Mouse (Mus musculus) kidney, postnatal 0 days (tissue): Measurements from ENCODE around the gene 2210408I21Rik. TPM values are rescaled to one million over a fixed set of nuclear protein-coding genes. Genes with fewer than 3 reads are reported as not detected.

Experiments
- ATAC-seq: fragments of 200-750 bp; cut with Nextera tagmentation; replicated peaks from 2 replicates; pipeline ENCODE4 v1.8.0; 2017; ENCODE audit warnings: low read depth, moderate number of reproducible peaks, moderate TSS enrichment, moderate library complexity; ENCODE audit not compliant: low FRiP score
- DNase-seq: peaks from one replicate; pipeline ENCODE4 v3.0.0-alpha.2; 2016; ENCODE audit warnings: low spot score
- H3K27ac ChIP-seq: fragments of 300-500 bp; sonication (generic); 2 replicates; pipeline ENCODE4 v1.5.1; 2014; ENCODE audit warnings: mild to moderate bottlenecking
- H3K27me3 ChIP-seq: fragments of 300-500 bp; sonication (generic); 2 replicates; pipeline ENCODE4 v1.6.1; 2014; ENCODE audit warnings: low read length, mixed read lengths; ENCODE audit not compliant: insufficient read depth
- H3K36me3 ChIP-seq: fragments of 300-500 bp; sonication (generic); 2 replicates; pipeline ENCODE4 v1.6.1; 2014; ENCODE audit warnings: low read length, mixed read lengths; ENCODE audit not compliant: insufficient read depth
- H3K4me1 ChIP-seq: fragments of 300-500 bp; sonication (generic); replicated peaks from 2 replicates; pipeline ENCODE4 v1.6.1; 2014; ENCODE audit warnings: antibody characterized with exemption, low read length, mixed read lengths; ENCODE audit not compliant: insufficient read depth
- H3K4me2 ChIP-seq: fragments of 300-500 bp; sonication (generic); 2 replicates; pipeline ENCODE4 v1.6.1; 2014; ENCODE audit warnings: mild to moderate bottlenecking, low read length, moderate library complexity, mixed read lengths
- H3K4me3 ChIP-seq: fragments of 300-500 bp; sonication (generic); replicated peaks from 2 replicates; pipeline ENCODE4 v1.5.1; 2014; ENCODE audit warnings: low read depth, low read length
- H3K9ac ChIP-seq: fragments of 300-500 bp; sonication (generic); 2 replicates; pipeline ENCODE4 v1.6.1; 2014; ENCODE audit warnings: low read depth, low read length
- H3K9me3 ChIP-seq: fragments of 300-500 bp; sonication (generic); replicated peaks from 2 replicates; pipeline ENCODE4 v1.6.1; 2016; ENCODE audit warnings: low read length, inconsistent platforms, mixed read lengths
- CTCF ChIP-seq: IDR thresholded peaks from 2 replicates; pipeline ENCODE4 v1.5.1; 2016; ENCODE audit warnings: antibody characterized with exemption, low read depth, mild to moderate bottlenecking, moderate library complexity
- WGBS: fragments of 180-500 bp; shearing (Covaris S2); extraction: QIAGEN DNeasy Blood & Tissue Kit; methylation state at CpG from one replicate; pipeline ENCODE4 v1.1.7; 2014; 5-methylcytosine and 5-hydroxymethylcytosine counted together
- polyA plus RNA-seq: library from polyadenylated mRNA; unstranded; fragments of >200 nt; fragmentation: Nextera tagmentation; extraction: Ambion mirVana; gene quantifications from 2 replicates; pipeline ENCODE4 v1.2.1, GENCODE M21; 2015

The 2210408I21Rik gene
- polyA plus RNA-seq, 1 experiment from 2014 or later: 7.1 TPM

DNA sequence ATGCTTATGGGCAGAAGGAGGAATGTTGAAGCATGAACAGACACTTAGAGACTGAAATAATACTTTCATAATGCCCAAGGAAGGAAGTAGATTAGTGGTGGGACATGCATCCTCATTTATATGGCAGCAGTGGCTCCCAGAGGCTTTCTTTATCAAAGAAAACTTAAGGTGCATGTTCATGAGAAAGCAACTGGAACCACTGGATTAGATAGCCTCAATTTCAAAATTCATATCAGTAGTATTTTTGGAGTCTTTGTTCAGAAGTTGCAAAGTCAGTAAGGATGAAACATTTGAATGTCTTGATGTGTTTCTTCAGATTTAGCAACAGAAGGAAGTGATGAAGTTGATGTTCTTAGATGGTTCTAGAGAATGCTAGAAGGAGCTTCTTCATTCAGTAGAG, 77.9 kb downstream of the 2210408I21Rik start:
- Histone ChIP-seq H3K4me2 (no peak overlapping the region), H3K9ac (no peak overlapping the region), H3K4me1 (no peaks in the 10 kb centered on the region), H3K9me3 (no peaks in the 10 kb centered on the region), H3K27ac (no peak overlapping the region), H3K27me3 (no peaks in the 10 kb centered on the region), H3K36me3 (no peaks in the 10 kb centered on the region), H3K4me3 (no peak overlapping the region)
- TF ChIP-seq CTCF: no peak
- no peak for DNase-seq
- no peak for ATAC-seq

- 73% methylated on average over 2 of the region's 2 CpGs for WGBS
- DNase-seq (peak; percentile 15), ATAC-seq (no peak)
- no peaks in the 10 kb centered on the region for H3K27me3 ChIP-seq
- H3K9ac ChIP-seq: no peak overlapping the region
- H3K27ac ChIP-seq: no peak overlapping the region
- no peaks in the 10 kb centered on the region for H3K36me3 ChIP-seq
- no peak overlapping the region for H3K4me3 ChIP-seq
- no peaks in the 10 kb centered on the region for H3K4me1 ChIP-seq
- no peaks in the 10 kb centered on the region for H3K9me3 ChIP-seq
- TF ChIP-seq CTCF: peak; percentile 59
- no peak overlapping the region for H3K4me2 ChIP-seq
These were observed 80.1 kb downstream of the 2210408I21Rik start for GRCm38 (mm10) chr13:77215460-77215859.

GRCm38 (mm10) chr13:77217672-77218280, 82.4 kb downstream of the 2210408I21Rik start:
- 89% methylated on average over 4 of the region's 4 CpGs for WGBS

DNA sequence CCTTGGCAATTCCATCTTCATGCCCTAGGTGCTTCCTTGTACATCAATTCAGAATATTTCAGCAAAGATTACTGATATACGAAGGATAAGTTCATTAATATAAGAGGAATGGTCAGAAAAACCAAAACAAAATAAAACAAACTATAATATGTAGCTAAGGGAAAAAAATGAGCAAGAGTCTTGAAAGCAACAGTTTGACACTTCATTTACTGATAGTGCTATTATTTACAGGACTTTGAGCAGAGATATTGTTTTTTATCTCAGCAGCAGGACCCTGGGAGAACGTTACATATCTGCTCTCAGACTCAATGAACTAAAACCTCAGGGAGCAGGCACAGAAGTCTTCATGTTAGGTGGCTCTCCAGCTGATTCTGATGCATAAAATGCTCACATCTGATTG, 85.7 kb downstream of the 2210408I21Rik start:
- Histone ChIP-seq H3K27me3 (no peaks in the 10 kb centered on the region), H3K9ac (no peak overlapping the region), H3K4me2 (no peak overlapping the region), H3K36me3 (no peaks in the 10 kb centered on the region), H3K4me1 (no peaks in the 10 kb centered on the region), H3K4me3 (no peak overlapping the region), H3K9me3 (no peaks in the 10 kb centered on the region), H3K27ac (no peak overlapping the region)
- no peak for DNase-seq
- no peak for TF ChIP-seq CTCF
- no peak for ATAC-seq
- WGBS: 83% methylated on average over 2 of the region's 2 CpGs

More at GRCm38 (mm10) chr13:77217672-77218280, 82.4 kb downstream of the 2210408I21Rik start:
- Histone ChIP-seq H3K27ac (no peak overlapping the region), H3K4me3 (no peak overlapping the region), H3K27me3 (no peaks in the 10 kb centered on the region), H3K9me3 (no peaks in the 10 kb centered on the region), H3K4me2 (no peak overlapping the region), H3K9ac (no peak overlapping the region), H3K36me3 (no peaks in the 10 kb centered on the region), H3K4me1 (no peaks in the 10 kb centered on the region)
- no peak for TF ChIP-seq CTCF
- ATAC-seq (no peak), DNase-seq (no peak)

DNA sequence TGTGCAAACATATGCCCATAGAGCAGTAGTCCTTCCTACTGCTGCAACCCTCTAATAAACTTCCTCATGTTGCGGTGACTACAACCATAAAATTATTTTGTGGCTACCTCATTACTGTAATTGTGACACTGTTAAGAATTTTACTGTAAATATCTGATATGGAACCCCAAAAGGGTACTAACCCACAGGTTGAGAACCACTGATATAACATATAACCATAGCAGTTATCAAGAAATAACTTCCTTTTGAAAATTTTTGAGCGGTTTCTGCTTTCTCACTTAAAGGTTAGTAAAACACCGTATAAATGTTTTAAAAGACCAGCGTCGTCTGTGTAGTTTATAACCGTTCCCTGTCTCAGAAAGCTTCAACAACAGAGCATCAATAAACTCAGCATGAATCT, 121.2 kb downstream of the 2210408I21Rik start:
- WGBS: 65% methylated on average over 6 of the region's 6 CpGs
- TF ChIP-seq CTCF: no peak
- DNase-seq: no peak
- no peak overlapping the region for H3K4me3 ChIP-seq
- H3K9ac ChIP-seq: no peak overlapping the region
- H3K27ac ChIP-seq: no peak overlapping the region
- no peaks in the 10 kb centered on the region for H3K36me3 ChIP-seq
- no peaks in the 10 kb centered on the region for H3K9me3 ChIP-seq
- ATAC-seq: no peak
- no peak overlapping the region for H3K4me2 ChIP-seq
- no peaks in the 10 kb centered on the region for H3K4me1 ChIP-seq
- H3K27me3 ChIP-seq: no peaks in the 10 kb centered on the region

DNA sequence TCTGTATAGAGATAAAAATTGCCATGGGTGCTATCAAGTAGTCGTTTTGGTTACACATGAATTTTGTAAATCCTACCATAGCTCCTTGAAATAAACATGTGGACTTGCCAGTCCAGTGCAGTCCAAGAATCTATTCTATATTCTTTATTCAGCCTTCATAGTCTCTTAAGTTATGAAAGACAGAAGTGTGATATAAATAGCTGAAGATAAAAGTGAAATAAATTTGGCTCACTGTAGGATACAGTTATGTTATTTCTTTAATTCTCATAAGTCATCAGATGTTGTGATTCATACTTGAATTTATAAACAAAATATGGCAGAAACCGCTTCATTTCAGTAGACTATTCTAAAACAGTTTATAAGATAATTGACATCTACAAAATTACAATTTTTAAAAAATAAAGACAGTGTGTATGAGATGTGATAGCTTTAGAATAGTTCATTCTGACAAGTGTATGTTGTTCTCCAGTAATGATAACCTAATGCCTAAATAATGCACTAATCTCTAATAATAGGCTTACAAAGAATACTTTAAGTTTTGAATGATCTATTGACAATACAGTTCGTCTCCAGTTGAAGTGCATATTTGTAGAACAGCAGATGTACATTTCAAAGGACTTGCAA, 127.5 kb downstream of the 2210408I21Rik start:
- H3K27me3 ChIP-seq: no peaks in the 10 kb centered on the region
- no peak overlapping the region for H3K4me2 ChIP-seq
- H3K4me3 ChIP-seq: no peak overlapping the region
- H3K9me3 ChIP-seq: no peaks in the 10 kb centered on the region
- H3K4me1 ChIP-seq: no peaks in the 10 kb centered on the region
- 61% methylated on average over 3 of the region's 3 CpGs for WGBS
- TF ChIP-seq CTCF: no peak
- DNase-seq: no peak
- no peaks in the 10 kb centered on the region for H3K36me3 ChIP-seq
- ATAC-seq: no peak
- no peak overlapping the region for H3K9ac ChIP-seq
- no peak overlapping the region for H3K27ac ChIP-seq
